Mouse (Mus musculus) cerebellum, adult 2 months (tissue): ENCODE measurements around the gene Cldnd2.

ENCODE experiments used
- CTCF ChIP-seq: fragments of 200-500 bp; IDR thresholded peaks from 2 replicates; pipeline ENCODE4 v1.5.1; 2011; ENCODE audit warnings: low read depth, mild to moderate bottlenecking, control low read depth, low read length, moderate library complexity, borderline replicate concordance; ENCODE audit not compliant: insufficient read depth
- POLR2A ChIP-seq: fragments of 200-500 bp; IDR thresholded peaks from 2 replicates; pipeline ENCODE4 v1.6.1; 2011; ENCODE audit warnings: low read length, control low read depth, borderline replicate concordance; ENCODE audit not compliant: insufficient read depth

- no peak for TF ChIP-seq CTCF
- no peak for TF ChIP-seq POLR2A
Measured at GRCm38 (mm10) chr7:43392349-43393121, 48.0 kb upstream of the Cldnd2 start.
